Mouse (Mus musculus) bone marrow, adult 2 months (tissue): ENCODE results near the gene Pllp.

Experiments
- CTCF ChIP-seq: fragments of 200-500 bp; IDR thresholded peaks from 2 replicates; pipeline ENCODE4 v1.5.1; 2011; ENCODE audit warnings: low read length, control low read depth; ENCODE audit not compliant: control insufficient read depth, insufficient read depth
- POLR2A ChIP-seq: fragments of 200-500 bp; IDR thresholded peaks from 2 replicates; pipeline ENCODE4 v1.6.1; 2011; ENCODE audit warnings: low read depth, mild to moderate bottlenecking, control low read depth, low read length, borderline replicate concordance; ENCODE audit not compliant: control insufficient read depth

- no peak for TF ChIP-seq POLR2A
- no peak for TF ChIP-seq CTCF
These were observed 48.9 kb upstream of the Pllp start for GRCm38 (mm10) chr8:94744972-94745371.
